Mouse (Mus musculus): ENCODE measurements around the gene S100a16. TPM values are rescaled to one million over a fixed set of nuclear protein-coding genes. Genes with fewer than 3 reads are reported as not detected.
A peak's percentile ranks its signal among the peaks of the same experiment; 100 is the strongest.

The S100a16 gene
- polyA plus RNA-seq, 1 experiment, result 210 TPM

DNA sequence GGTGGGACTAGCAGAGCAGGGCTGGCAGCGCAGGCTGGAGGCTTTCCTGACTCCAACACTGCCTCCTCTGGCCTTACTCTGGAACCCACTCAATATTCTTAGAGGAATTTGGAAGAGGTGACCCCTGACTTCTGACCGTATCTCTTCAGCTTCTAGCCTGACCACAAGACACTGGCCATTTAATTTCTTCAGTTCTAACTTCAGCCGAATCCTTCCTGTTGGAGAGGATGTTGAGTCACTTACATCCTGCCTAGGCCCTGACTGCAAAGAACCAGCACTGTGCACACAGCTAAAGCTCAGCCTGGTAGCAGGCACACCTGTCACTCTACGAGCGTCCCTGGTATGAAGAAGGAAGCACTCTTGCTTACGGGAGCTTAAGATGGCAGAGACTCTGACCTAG is 52.3 kb downstream of the S100a16 start:
- no peaks in the 10 kb centered on the region for H3K27me3 ChIP-seq (ENCODE audit: control insufficient read depth, insufficient read depth, insufficient read length)
- H3K4me2 ChIP-seq (ENCODE audit: low read depth), result peak overlapping the region; percentile 51
- no peak for TF ChIP-seq POLR2AphosphoS2 (IDR thresholded peaks at IDR 0.05; ENCODE audit: insufficient read length, low read depth)
- no peak for TF ChIP-seq CEBPB (IDR thresholded peaks at IDR 0.05; ENCODE audit: insufficient read depth, poor library complexity, severe bottlenecking)
- peak in 2 of 3 experiments; percentile 56 to 80 for TF ChIP-seq MYOD1 (IDR thresholded peaks at IDR 0.05; ENCODE audit: control insufficient read depth in 1 of 3, insufficient read length in 2 of 3, low read depth in 2 of 3)
- TF ChIP-seq POLR2A (IDR thresholded peaks at IDR 0.05; ENCODE audit: insufficient read length, low read depth), result no peak
- no peak for TF ChIP-seq E2F4 (IDR thresholded peaks at IDR 0.05; ENCODE audit: insufficient read depth)
- TF ChIP-seq MYOG (IDR thresholded peaks at IDR 0.05; ENCODE audit: control insufficient read depth in 1 of 3, insufficient read depth in 1 of 3, insufficient read length in 2 of 3, low read depth in 2 of 3), result peak in 1 of 3 experiments; percentile 13
- TF ChIP-seq MAX (IDR thresholded peaks at IDR 0.05; ENCODE audit: low read depth), result no peak
- H3K4me3 ChIP-seq, result no peak overlapping the region
- H3ac ChIP-seq (ENCODE audit: control insufficient read depth, insufficient read length), result no peak overlapping the region
- no peaks in the 10 kb centered on the region for H3K79me2 ChIP-seq (ENCODE audit: control insufficient read depth, insufficient read depth)
- H3K36me3 ChIP-seq (ENCODE audit: control insufficient read depth, insufficient read depth), result no peaks in the 10 kb centered on the region

- TF ChIP-seq CEBPB (IDR thresholded peaks at IDR 0.05; ENCODE audit: insufficient read depth, poor library complexity, severe bottlenecking), result no peak
- TF ChIP-seq E2F4 (IDR thresholded peaks at IDR 0.05; ENCODE audit: insufficient read depth), result no peak
- no peak for TF ChIP-seq SRF (IDR thresholded peaks at IDR 0.05; ENCODE audit: control insufficient read depth, insufficient read length, low read depth)
- no peak for TF ChIP-seq MYOD1 (IDR thresholded peaks at IDR 0.05; ENCODE audit: control insufficient read depth in 1 of 3, insufficient read length in 2 of 3, low read depth in 2 of 3)
- no peak for TF ChIP-seq POLR2A (IDR thresholded peaks at IDR 0.05; ENCODE audit: insufficient read length, low read depth)
- no peak for TF ChIP-seq TCF12 (IDR thresholded peaks at IDR 0.05; ENCODE audit: insufficient read depth, poor library complexity, severe bottlenecking)
- TF ChIP-seq USF1 (IDR thresholded peaks at IDR 0.05; ENCODE audit: low read depth), result no peak
- no peak for TF ChIP-seq REST (IDR thresholded peaks at IDR 0.05; ENCODE audit: insufficient read depth, insufficient read length)
- TF ChIP-seq MAX (IDR thresholded peaks at IDR 0.05; ENCODE audit: low read depth), result no peak
- no peak for TF ChIP-seq MYOG (IDR thresholded peaks at IDR 0.05; ENCODE audit: control insufficient read depth in 1 of 3, insufficient read depth in 1 of 3, insufficient read length in 2 of 3, low read depth in 2 of 3)
- TF ChIP-seq TCF3 (IDR thresholded peaks at IDR 0.05; ENCODE audit: insufficient read length, low read depth), result no peak
These were observed 52.9 kb downstream of the S100a16 start, which contains the start of gene S100a2 for GRCm38 (mm10) chr3:90589947-90590346. Gene S100a2 (plus strand): TSS chr3:90590247.

More at GRCm38 (mm10) chr3:90589947-90590346, 52.9 kb downstream of the S100a16 start, which contains the start of gene S100a2:
- no peaks in the 10 kb centered on the region for H3K79me2 ChIP-seq (ENCODE audit: control insufficient read depth, insufficient read depth)
- H3K36me3 ChIP-seq (ENCODE audit: control insufficient read depth, insufficient read depth), result no peaks in the 10 kb centered on the region
- no peak within 1 kb of the TSS for H3K4me3 ChIP-seq
- no peaks in the 10 kb centered on the region for H3K27me3 ChIP-seq (ENCODE audit: control insufficient read depth, insufficient read depth, insufficient read length)
- H3ac ChIP-seq (ENCODE audit: control insufficient read depth, insufficient read length), result no peak within 1 kb of the TSS
- peak within 1 kb of the TSS; percentile 51 for H3K4me2 ChIP-seq (ENCODE audit: low read depth)

Other genes starting within 250 kb of the S100a16 start
- gene Gatad2b, start 244.1 kb upstream of the S100a16 start, polyA plus RNA-seq (2012; fragmentation: generic; extraction: Trizol), result 14.7 TPM
- 3.4 TPM for gene Slc27a3, start 147.3 kb upstream of the S100a16 start, polyA plus RNA-seq (2012; fragmentation: generic; extraction: Trizol)
- 24.2 TPM for gene Ints3, start 103.6 kb upstream of the S100a16 start, polyA plus RNA-seq (2012; fragmentation: generic; extraction: Trizol)
- 0.22 TPM for gene Npr1, start 71.4 kb upstream of the S100a16 start, polyA plus RNA-seq (2012; fragmentation: generic; extraction: Trizol)
- 50.4 TPM for gene Ilf2, start 61.1 kb upstream of the S100a16 start, polyA plus RNA-seq (2012; fragmentation: generic; extraction: Trizol)
- gene Snapin, start 46.2 kb upstream of the S100a16 start, polyA plus RNA-seq (2012; fragmentation: generic; extraction: Trizol), result 33.7 TPM
- gene Chtop, start 27.8 kb upstream of the S100a16 start, polyA plus RNA-seq (2012; fragmentation: generic; extraction: Trizol), result 108 TPM
- 189 TPM for gene S100a1, start 22.9 kb upstream of the S100a16 start, polyA plus RNA-seq (2012; fragmentation: generic; extraction: Trizol)
- 106 TPM for gene S100a13, start 22.8 kb upstream of the S100a16 start, polyA plus RNA-seq (2012; fragmentation: generic; extraction: Trizol)
- 2.9 TPM for gene S100a14, start 10.4 kb upstream of the S100a16 start, polyA plus RNA-seq (2012; fragmentation: generic; extraction: Trizol)
- 4.7 TPM for gene S100a3, start 23.3 kb downstream of the S100a16 start, polyA plus RNA-seq (2012; fragmentation: generic; extraction: Trizol)
- gene S100a2, start 53.0 kb downstream of the S100a16 start, polyA plus RNA-seq (2012; fragmentation: generic; extraction: Trizol), result not detected
- gene Gm42674, start 64.7 kb downstream of the S100a16 start, polyA plus RNA-seq (2012; fragmentation: generic; extraction: Trizol), result 0.89 TPM
- 3,627 TPM for gene S100a4, start 66.5 kb downstream of the S100a16 start, polyA plus RNA-seq (2012; fragmentation: generic; extraction: Trizol)
- gene S100a5, start 71.3 kb downstream of the S100a16 start, polyA plus RNA-seq (2012; fragmentation: generic; extraction: Trizol), result 0.19 TPM
- 2,472 TPM for gene S100a6, start 75.6 kb downstream of the S100a16 start, polyA plus RNA-seq (2012; fragmentation: generic; extraction: Trizol)
- gene S100a7a, start 116.8 kb downstream of the S100a16 start, polyA plus RNA-seq (2012; fragmentation: generic; extraction: Trizol), result 0.37 TPM
- not detected for gene S100a8, start 131.7 kb downstream of the S100a16 start, polyA plus RNA-seq (2012; fragmentation: generic; extraction: Trizol)
- not detected for gene S100a9, start 158.5 kb downstream of the S100a16 start, polyA plus RNA-seq (2012; fragmentation: generic; extraction: Trizol)
- not detected for gene Pglyrp4, start 189.7 kb downstream of the S100a16 start, polyA plus RNA-seq (2012; fragmentation: generic; extraction: Trizol)
- gene Gm5849, start 240.6 kb downstream of the S100a16 start, polyA plus RNA-seq (2012; fragmentation: generic; extraction: Trizol), result not detected

Measured in myocyte (in vitro differentiated cells).